Mouse (Mus musculus) cortical plate, adult 2 months (tissue): ENCODE data around the gene Prpsap2.

ENCODE experiments used
- CTCF ChIP-seq: fragments of 200-500 bp; IDR thresholded peaks from 2 replicates; pipeline ENCODE4 v1.5.1; 2011; ENCODE audit warnings: mild to moderate bottlenecking, control low read depth, low read length; ENCODE audit not compliant: insufficient read depth; ENCODE audit errors: extremely low read depth
- POLR2A ChIP-seq: fragments of 200-500 bp; IDR thresholded peaks from 2 replicates; pipeline ENCODE4 v1.6.1; 2011; ENCODE audit warnings: mild to moderate bottlenecking, low read length, control low read depth; ENCODE audit not compliant: insufficient read depth; ENCODE audit errors: extremely low read depth

- no peak for TF ChIP-seq CTCF
- TF ChIP-seq POLR2A, result no peak
Observed at GRCm38 (mm10) chr11:61747161-61747560, 14.7 kb downstream of the Prpsap2 start.
